Mouse (Mus musculus) heart, postnatal 25 days (tissue): ENCODE results near the gene Col6a3. TPM values are rescaled to one million over a fixed set of nuclear protein-coding genes. Genes with fewer than 3 reads are reported as not detected.

Experiments used
- DNase-seq: peaks from one replicate; pipeline ENCODE4 v3.0.0; 2022; ENCODE audit warnings: low spot score
- intact Hi-C: fragments of 180-260 bp; cut with DNase I; formaldehyde crosslinking; loops from one replicate; pipeline ENCODE4 v1.15.1; 2025
- total RNA-seq, 2 experiments: library from RNA; stranded (reverse); gene quantifications; 2 replicates each; pipeline ENCODE4 v1.2.3; 2021

The Col6a3 gene
- total RNA-seq, 2 experiments from 2014 or later = 55.9 to 70.0 TPM

GRCm38 (mm10) chr1:90801067-90801466 lies 42.7 kb downstream of the Col6a3 start:
- DNase-seq = no peak
- intact Hi-C loops = no loop called here

- intact Hi-C loops = no loop called here
- no peak for DNase-seq
Measured at GRCm38 (mm10) chr1:90800466-90800865, 43.3 kb downstream of the Col6a3 start.

GRCm38 (mm10) chr1:90797276-90797891 lies 46.4 kb downstream of the Col6a3 start:
- DNase-seq = no peak
- intact Hi-C loops = no loop called here

GRCm38 (mm10) chr1:90793368-90793767 lies 50.4 kb downstream of the Col6a3 start:
- DNase-seq = no peak
- intact Hi-C loops = no loop called here

GRCm38 (mm10) chr1:90790925-90791324 lies 52.8 kb downstream of the Col6a3 start:
- intact Hi-C loops = no loop called here
- no peak for DNase-seq

- DNase-seq = no peak
- intact Hi-C loops = no loop called here
Measured at GRCm38 (mm10) chr1:90789506-90789905, 54.3 kb downstream of the Col6a3 start.

- DNase-seq = no peak
- intact Hi-C loops = no loop called here
Measured at GRCm38 (mm10) chr1:90780446-90780845, 63.3 kb downstream of the Col6a3 start.

- intact Hi-C loops = no loop called here
- no peak for DNase-seq
Measured at GRCm38 (mm10) chr1:90779072-90779471, 64.7 kb downstream of the Col6a3 start.

GRCm38 (mm10) chr1:90775477-90776241 lies 68.1 kb downstream of the Col6a3 start:
- DNase-seq = peak; percentile 61
- intact Hi-C loops = no loop called here

GRCm38 (mm10) chr1:90771172-90771571 lies 72.6 kb downstream of the Col6a3 start:
- DNase-seq = no peak
- intact Hi-C loops = no loop called here

GRCm38 (mm10) chr1:90770027-90770426 lies 73.7 kb downstream of the Col6a3 start:
- intact Hi-C loops = no loop called here
- DNase-seq = no peak

- DNase-seq = no peak
- intact Hi-C loops = no loop called here
Measured at GRCm38 (mm10) chr1:90769301-90769700, 74.5 kb downstream of the Col6a3 start.

- DNase-seq = no peak
- intact Hi-C loops = loop anchor here (5.0 kb wide), 1 partner anchor 36 kb away; no protein-coding TSS in a partner anchor
Measured at GRCm38 (mm10) chr1:90758091-90758673, 85.6 kb downstream of the Col6a3 start.

GRCm38 (mm10) chr1:90753869-90754563 lies 89.8 kb downstream of the Col6a3 start:
- intact Hi-C loops = loop anchor here (5.0 kb wide), 1 partner anchor 102 kb away; no protein-coding TSS in a partner anchor
- no peak for DNase-seq

- intact Hi-C loops = loop anchor here (5.0 kb wide), 1 partner anchor 99 kb away; no protein-coding TSS in a partner anchor
- DNase-seq = no peak
Measured at GRCm38 (mm10) chr1:90751221-90751620, 92.5 kb downstream of the Col6a3 start.

- peak; percentile 49 for DNase-seq
- intact Hi-C loops = loop anchor here (5.0 kb wide), 1 partner anchor 98 kb away; no protein-coding TSS in a partner anchor
Measured at GRCm38 (mm10) chr1:90750169-90750568, 93.6 kb downstream of the Col6a3 start.

GRCm38 (mm10) chr1:90748544-90748943 lies 95.2 kb downstream of the Col6a3 start:
- DNase-seq = no peak
- intact Hi-C loops = no loop called here

GRCm38 (mm10) chr1:90743941-90744386 lies 99.8 kb downstream of the Col6a3 start:
- intact Hi-C loops = no loop called here
- DNase-seq = peak; percentile 42

GRCm38 (mm10) chr1:90743445-90743844 lies 100.3 kb downstream of the Col6a3 start:
- intact Hi-C loops = no loop called here
- no peak for DNase-seq

GRCm38 (mm10) chr1:90742641-90743040 lies 101.1 kb downstream of the Col6a3 start:
- no peak for DNase-seq

More at GRCm38 (mm10) chr1:90742641-90743040, 101.1 kb downstream of the Col6a3 start:
- intact Hi-C loops = no loop called here
